Mouse (Mus musculus): ENCODE data around the gene Lrrfip1.

GRCm38 (mm10) chr1:91044648-91045047 is 46.1 kb downstream of the Lrrfip1 start:
- TF ChIP-seq CTCF (IDR thresholded peaks at IDR 0.05; ENCODE audit: borderline replicate concordance, extremely low read depth, insufficient read depth, insufficient read length): no peak
- TF ChIP-seq POLR2A (IDR thresholded peaks at IDR 0.05; ENCODE audit: borderline replicate concordance, extremely low read depth, insufficient read depth, insufficient read length, poor library complexity, severe bottlenecking): no peak

Measured in brain, embryonic 14.5 days (tissue).